Mouse (Mus musculus) hindbrain, embryonic 13.5 days (tissue): ENCODE measurements at regions not wholly inside any gene's neighbourhood (a gene's known extent, or its start where the extent isn't known, plus 50 kb on each side); places are given as distances from the start of the nearest gene placed in this dataset.
A peak's percentile ranks its signal among the peaks of the same experiment; 100 is the strongest.
"Not testable (repeated sequence)": the region's sequence is repeated elsewhere in the genome, so short reads cannot be mapped to it uniquely, and the experiment has no call there.

Experiments used
- ATAC-seq: fragments of 200-750 bp; cut with Nextera tagmentation; 2 replicates; pipeline ENCODE4 v1.8.0; 2017; ENCODE audit warnings: moderate TSS enrichment; ENCODE audit not compliant: low FRiP score
- H3K27ac ChIP-seq: fragments of 300-500 bp; sonication (generic); 2 replicates; pipeline ENCODE4 v1.5.1; 2015; ENCODE audit warnings: inconsistent platforms, mild to moderate bottlenecking, moderate library complexity
- H3K27me3 ChIP-seq: fragments of 300-500 bp; sonication (generic); 2 replicates; pipeline ENCODE4 v1.6.1; 2015; ENCODE audit warnings: mild to moderate bottlenecking, inconsistent platforms
- H3K36me3 ChIP-seq: fragments of 300-500 bp; sonication (generic); 2 replicates; pipeline ENCODE4 v1.6.1; 2015; ENCODE audit warnings: mild to moderate bottlenecking, inconsistent platforms
- H3K4me1 ChIP-seq: fragments of 300-500 bp; sonication (generic); replicated peaks from 2 replicates; pipeline ENCODE4 v1.6.1; 2015; ENCODE audit warnings: inconsistent platforms
- H3K4me2 ChIP-seq: fragments of 300-500 bp; sonication (generic); 2 replicates; pipeline ENCODE4 v1.6.1; 2015; ENCODE audit warnings: inconsistent platforms, mild to moderate bottlenecking, moderate library complexity
- H3K4me3 ChIP-seq: fragments of 300-500 bp; sonication (generic); 2 replicates; pipeline ENCODE4 v1.5.1; 2015; ENCODE audit warnings: mild to moderate bottlenecking, inconsistent platforms
- H3K9ac ChIP-seq: fragments of 300-500 bp; sonication (generic); 2 replicates; pipeline ENCODE4 v1.6.1; 2015; ENCODE audit warnings: mild to moderate bottlenecking, inconsistent platforms
- H3K9me3 ChIP-seq: fragments of 300-500 bp; sonication (generic); 2 replicates; pipeline ENCODE4 v1.6.1; 2016; ENCODE audit warnings: inconsistent platforms
- WGBS: fragments of 180-500 bp; shearing (Covaris S2); methylation state at CpG from one replicate; pipeline ENCODE4 v1.1.7; 2015; 5-methylcytosine and 5-hydroxymethylcytosine counted together

DNA sequence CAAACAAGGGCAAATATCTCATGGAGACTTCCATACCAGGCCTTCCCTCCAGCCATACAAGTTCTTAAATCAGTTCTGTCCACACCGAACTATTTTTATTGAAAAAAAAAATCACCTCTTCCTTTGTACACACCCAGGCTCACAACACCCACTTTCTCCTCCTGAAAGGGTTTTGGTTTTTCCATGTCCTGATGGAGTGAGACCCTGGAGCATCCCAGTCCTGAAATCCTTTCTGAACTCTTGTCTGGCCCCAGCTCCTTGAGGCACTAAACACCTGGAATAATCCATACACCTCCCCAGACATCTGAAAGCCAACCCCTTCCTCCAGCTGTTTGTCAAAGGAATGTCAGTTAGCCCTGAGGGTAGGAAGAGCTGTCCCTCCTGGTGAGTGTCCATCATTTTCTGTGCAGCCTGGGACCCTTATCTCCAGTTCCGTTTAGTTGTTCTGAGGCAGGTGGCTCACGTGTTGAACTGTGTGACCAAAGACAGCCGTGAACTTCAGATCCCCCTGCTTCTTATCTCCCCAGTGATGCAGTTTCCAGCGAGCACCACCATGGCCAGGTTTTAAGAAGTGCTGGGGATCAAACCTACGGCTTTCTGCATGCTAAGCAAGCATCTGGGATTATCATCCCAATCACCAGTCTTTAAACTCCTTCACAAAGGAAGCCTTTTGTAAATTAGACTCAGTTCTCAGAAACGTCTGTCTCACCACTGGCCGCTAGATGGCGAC lies 101.4 kb downstream of the Gm15319 start:
- not testable (repeated sequence) for H3K9ac ChIP-seq, H3K27me3 ChIP-seq, H3K27ac ChIP-seq, H3K4me3 ChIP-seq, H3K4me1 ChIP-seq, H3K36me3 ChIP-seq, H3K9me3 ChIP-seq, H3K4me2 ChIP-seq
- 68% methylated on average over 6 of the region's 9 CpGs for WGBS
- peak; percentile 73; the same call in 1 of the 2 replicates for ATAC-seq

DNA sequence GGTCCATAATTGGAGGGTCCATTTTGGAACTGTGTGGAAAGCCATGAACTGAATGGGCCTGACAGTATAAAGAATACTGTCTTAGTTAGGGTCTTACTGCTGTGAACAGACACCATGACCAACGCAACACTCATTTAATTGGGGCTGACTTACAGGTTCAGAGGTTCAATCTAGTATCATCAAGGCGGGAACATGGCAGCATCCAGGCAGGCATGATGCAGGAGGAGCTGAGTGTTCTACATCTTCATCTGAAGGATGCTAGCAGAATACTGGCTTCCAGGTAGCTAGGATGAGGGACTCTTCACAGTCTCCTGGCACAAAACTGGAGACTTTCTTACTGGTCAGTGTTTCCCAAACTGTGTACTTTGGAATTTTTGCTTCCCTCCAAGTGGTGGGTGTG lies 102.0 kb downstream of the Gm15319 start:
- H3K4me3 ChIP-seq, H3K4me1 ChIP-seq, H3K4me2 ChIP-seq, H3K36me3 ChIP-seq, H3K27ac ChIP-seq, ATAC-seq, H3K27me3 ChIP-seq, H3K9ac ChIP-seq, H3K9me3 ChIP-seq: not testable (repeated sequence)
- WGBS = 90% methylated on average over 2 of the region's 2 CpGs

DNA sequence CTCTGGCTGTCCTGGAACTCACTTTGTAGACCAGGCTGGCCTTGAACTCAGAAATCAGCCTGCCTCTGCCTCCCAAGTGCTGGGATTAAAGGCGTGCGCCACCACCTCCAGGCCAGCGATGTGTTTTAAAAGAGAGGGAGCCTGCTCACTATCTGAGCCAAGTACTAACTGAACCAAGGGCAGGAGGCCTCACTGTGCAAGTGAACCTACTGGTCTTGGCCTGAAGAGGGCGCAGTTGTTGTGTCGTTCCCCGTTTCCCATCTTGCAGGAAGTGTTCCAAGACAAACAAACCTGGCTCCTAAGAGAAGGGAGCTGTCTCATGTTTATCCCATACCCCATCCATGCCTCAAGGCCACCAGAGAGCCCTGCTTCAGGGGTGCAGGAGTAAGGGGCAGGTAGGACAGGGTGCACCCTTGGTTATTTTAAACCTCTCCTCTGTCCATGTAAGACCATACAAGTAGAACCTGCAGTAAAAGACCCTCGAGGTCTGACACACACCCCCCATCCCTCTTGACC lies 102.8 kb downstream of the Gm15319 start:
- not testable (repeated sequence) for H3K4me1 ChIP-seq, H3K4me3 ChIP-seq, H3K27ac ChIP-seq, H3K9me3 ChIP-seq, H3K4me2 ChIP-seq, H3K9ac ChIP-seq, ATAC-seq, H3K27me3 ChIP-seq, H3K36me3 ChIP-seq
- 60% methylated on average over 6 of the region's 7 CpGs for WGBS

DNA sequence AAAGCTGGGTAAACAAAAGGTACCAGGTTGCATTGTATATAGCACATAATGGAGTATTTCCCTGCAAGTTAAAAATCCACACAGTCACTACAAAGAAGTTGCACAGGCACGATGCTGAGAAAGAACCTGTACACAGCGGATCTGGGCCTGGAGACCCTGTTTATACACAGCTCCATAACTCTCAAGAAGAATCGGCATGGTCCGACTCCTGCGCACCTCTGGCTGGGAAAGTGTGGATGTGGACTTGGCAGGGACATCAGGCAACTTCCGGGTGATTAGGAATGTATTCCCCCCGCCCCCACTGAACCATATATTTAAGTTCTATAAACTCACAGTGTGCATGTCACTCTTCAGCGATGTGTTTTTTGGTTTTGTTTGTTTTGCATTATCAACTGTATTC lies 103.3 kb downstream of the Gm15319 start:
- not testable (repeated sequence) for H3K4me2 ChIP-seq, H3K4me3 ChIP-seq, H3K27ac ChIP-seq, H3K36me3 ChIP-seq, ATAC-seq, H3K9ac ChIP-seq, H3K27me3 ChIP-seq, H3K9me3 ChIP-seq, H3K4me1 ChIP-seq
- WGBS = 89% methylated on average over 8 of the region's 8 CpGs
